Mouse (Mus musculus) telencephalon, adult 2 months (tissue): ENCODE measurements at regions not wholly inside any gene's neighbourhood (a gene's known extent, or its start where the extent isn't known, plus 50 kb on each side); places are given as distances from the start of the nearest gene placed in this dataset.

Experiments
- DNase-seq: peaks from one replicate; pipeline ENCODE4 v3.0.0-alpha.2; 2011; ENCODE audit warnings: low read depth, low spot score

DNA sequence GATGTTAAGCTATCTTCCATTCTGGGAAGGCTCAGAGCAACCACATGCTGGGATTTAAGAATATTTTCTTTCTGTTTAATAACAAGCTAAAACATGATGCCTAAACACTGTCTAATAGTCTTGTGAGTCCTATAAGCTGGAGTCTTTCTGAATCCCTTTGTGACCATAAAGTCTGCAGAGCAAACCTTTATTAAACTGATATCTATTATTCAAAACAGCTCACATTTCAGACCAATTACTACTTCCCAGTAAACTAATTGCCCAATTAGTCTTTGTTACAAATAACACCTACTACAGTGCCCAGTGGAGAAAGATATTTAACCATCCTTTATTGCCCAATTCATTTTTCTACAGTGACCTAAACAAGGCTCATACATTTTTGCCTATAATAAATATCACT lies 277.7 kb downstream of the Stxbp6 start:
- DNase-seq: no peak

DNA sequence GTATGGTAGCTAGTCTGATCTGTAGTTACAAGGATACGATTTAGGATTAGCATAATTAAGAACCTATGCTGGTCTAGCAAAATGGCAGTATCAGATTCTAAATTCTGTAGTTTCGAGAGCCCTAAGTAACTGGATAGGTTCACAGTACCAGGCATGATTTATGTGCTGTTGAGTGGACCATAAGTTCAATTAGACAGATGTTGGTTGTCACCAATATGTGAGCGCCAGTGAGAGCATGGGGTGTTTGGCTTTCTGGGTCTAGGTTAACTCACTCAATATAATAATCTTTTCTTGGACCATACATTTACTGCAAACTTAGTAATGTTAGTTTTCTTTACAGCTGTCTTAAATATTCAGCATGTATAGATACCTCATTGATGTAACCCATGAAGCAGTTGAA lies 323.8 kb downstream of the Stxbp6 start:
- no peak for DNase-seq

DNA sequence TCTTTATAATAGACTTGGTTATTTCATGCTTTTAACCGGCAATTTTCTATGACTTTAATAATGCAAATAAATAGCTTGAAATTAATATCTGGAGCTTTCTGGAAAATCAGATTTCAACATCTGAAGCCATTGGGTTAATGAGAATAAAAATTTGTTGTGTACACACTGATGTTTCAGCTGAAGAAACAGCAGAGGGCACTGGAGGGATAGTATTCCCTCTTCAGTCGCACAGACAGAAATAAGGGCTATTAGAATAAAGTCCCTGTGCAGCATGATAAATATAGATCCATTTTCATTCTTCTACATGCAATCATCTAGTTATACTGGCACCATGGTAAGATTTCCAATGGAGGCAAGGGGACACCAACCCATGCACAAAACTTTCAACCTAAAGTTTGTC lies 347.7 kb downstream of the Stxbp6 start:
- DNase-seq: peak; percentile 6
